Mouse (Mus musculus) E14TG2a.4 (cell line): ENCODE measurements at regions not wholly inside any gene's neighbourhood (a gene's known extent, or its start where the extent isn't known, plus 50 kb on each side); places are given as distances from the start of the nearest gene placed in this dataset.

ENCODE experiments used
- H3K27me3 ChIP-seq: 2 replicates; pipeline ENCODE4 v1.6.1; 2014; ENCODE audit warnings: low read length, control low read depth; ENCODE audit not compliant: insufficient read depth
- H3K36me3 ChIP-seq: 2 replicates; pipeline ENCODE4 v1.6.1; 2014; ENCODE audit warnings: low read length, control low read depth; ENCODE audit not compliant: insufficient read depth
- H3K4me1 ChIP-seq: replicated peaks from 2 replicates; pipeline ENCODE4 v1.6.1; 2014; ENCODE audit warnings: low read depth, low read length, control low read depth
- H3K4me3 ChIP-seq: replicated peaks from 2 replicates; pipeline ENCODE4 v1.5.1; 2014; ENCODE audit warnings: mild to moderate bottlenecking, low read length
- H3K9me3 ChIP-seq: 2 replicates; pipeline ENCODE4 v1.6.1; 2014; ENCODE audit warnings: low read length, control low read depth
- CTCF ChIP-seq: conservative IDR thresholded peaks from 2 replicates; pipeline ENCODE4 v1.5.1; 2014; ENCODE audit warnings: low read length
- NANOG ChIP-seq: IDR thresholded peaks from 2 replicates; pipeline ENCODE4 v1.6.1; 2014; ENCODE audit warnings: borderline replicate concordance, low read length, mixed read lengths
- POU5F1 ChIP-seq: IDR thresholded peaks from 2 replicates; pipeline ENCODE4 v1.6.1; 2014; ENCODE audit warnings: low read length, borderline replicate concordance

DNA sequence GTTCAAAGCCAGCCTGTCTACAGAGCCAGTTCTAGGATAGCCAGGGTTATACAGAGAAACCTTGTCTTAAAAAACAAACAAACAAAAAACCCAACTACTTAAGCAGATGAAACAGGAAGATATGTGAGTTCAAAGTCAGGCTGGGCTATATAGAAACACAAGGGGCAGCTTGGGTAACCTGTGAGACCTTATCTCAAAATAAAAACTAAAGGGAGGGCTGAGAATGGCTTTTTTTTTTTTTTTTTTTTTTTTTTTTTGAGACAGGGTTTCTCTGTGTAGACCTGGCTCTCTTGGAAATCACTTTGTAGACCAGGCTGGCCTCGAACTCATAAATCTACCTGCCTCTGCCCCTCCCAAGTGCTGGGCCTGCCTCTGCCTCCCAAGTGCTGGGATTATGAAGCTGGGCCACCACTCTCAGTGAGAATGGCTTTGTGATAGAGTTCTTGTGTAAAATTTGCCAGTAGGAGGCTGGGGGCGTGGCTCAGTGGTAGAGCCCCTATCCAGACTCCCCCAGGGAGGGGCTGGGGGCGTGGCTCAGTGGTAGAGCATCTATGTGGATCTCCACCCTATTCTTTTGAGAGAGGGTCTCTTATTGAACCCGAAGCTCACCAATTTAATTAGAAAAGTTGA is 59.0 kb upstream of the Cux1 start:
- Histone ChIP-seq H3K4me3 (no peak overlapping the region), H3K4me1 (peaks cover 23% of the 10 kb centered on the region), H3K27me3 (peaks cover 42% of the 10 kb centered on the region), H3K9me3 (no peaks in the 10 kb centered on the region), H3K36me3 (no peaks in the 10 kb centered on the region)
- no peak for TF ChIP-seq NANOG
- TF ChIP-seq POU5F1, result no peak
- TF ChIP-seq CTCF, result no peak

DNA sequence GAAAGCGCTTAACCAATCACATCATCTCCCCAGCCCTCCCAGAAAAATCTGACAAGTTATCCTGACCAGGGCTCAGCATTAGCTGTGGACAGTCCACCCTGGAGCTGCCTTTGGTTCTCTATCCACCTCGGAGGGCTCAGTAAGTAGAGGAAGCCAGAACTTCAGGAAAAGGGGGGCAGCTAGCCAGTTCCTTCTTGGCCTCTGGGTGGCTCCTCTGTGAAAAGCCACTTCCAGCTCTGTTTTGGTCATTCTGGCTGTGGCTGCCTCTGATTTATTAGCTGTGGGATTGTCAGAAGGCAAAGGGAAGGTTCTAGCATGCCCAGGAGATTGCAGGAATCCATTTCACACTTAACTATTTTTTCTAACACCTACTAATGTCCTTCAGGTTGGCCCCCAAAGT is 59.6 kb upstream of the Cux1 start:
- Histone ChIP-seq H3K9me3 (no peaks in the 10 kb centered on the region), H3K27me3 (peaks cover 36% of the 10 kb centered on the region), H3K4me1 (peaks cover 23% of the 10 kb centered on the region), H3K36me3 (no peaks in the 10 kb centered on the region), H3K4me3 (no peak overlapping the region)
- no peak for TF ChIP-seq CTCF
- TF ChIP-seq NANOG, result no peak
- no peak for TF ChIP-seq POU5F1

DNA sequence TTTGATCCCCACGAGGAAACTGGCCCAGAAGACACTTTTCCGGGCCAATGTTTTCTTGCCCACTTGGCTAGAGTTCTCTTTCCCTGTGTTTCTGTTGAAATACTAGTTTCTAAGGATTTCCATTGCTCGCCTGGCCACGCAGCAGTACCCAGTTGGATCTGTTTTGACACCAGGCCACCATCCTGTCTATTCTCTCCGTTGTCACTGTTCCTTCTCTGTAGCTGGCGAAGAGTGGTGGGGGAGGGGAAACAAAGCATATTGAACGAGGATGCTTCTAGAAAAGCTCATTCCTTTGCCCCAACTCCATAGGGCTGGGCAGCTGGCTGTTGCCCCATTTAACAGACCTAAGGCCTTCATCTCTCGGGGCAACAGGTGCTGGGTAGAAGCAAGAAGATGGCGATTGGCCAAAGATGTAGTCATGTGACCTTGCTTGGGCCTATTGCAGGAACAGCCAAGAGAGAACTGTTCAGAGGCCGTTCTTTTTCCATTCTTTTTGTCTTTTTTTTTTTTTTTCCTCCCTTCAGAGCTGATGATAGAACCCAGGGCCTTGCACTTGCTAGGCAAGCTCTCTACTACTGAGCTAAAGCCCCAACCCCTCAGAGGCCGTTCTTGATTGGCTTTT is 60.5 kb upstream of the Cux1 start:
- Histone ChIP-seq H3K27me3 (peaks cover 28% of the 10 kb centered on the region), H3K4me3 (no peak overlapping the region), H3K9me3 (0 out of 2 replicates have a peak, but pooled peaks cover under 1% of the 10 kb centered on the region), H3K4me1 (peaks cover 19% of the 10 kb centered on the region), H3K36me3 (no peaks in the 10 kb centered on the region)
- no peak for TF ChIP-seq POU5F1
- TF ChIP-seq CTCF, result no peak
- TF ChIP-seq NANOG, result no peak

DNA sequence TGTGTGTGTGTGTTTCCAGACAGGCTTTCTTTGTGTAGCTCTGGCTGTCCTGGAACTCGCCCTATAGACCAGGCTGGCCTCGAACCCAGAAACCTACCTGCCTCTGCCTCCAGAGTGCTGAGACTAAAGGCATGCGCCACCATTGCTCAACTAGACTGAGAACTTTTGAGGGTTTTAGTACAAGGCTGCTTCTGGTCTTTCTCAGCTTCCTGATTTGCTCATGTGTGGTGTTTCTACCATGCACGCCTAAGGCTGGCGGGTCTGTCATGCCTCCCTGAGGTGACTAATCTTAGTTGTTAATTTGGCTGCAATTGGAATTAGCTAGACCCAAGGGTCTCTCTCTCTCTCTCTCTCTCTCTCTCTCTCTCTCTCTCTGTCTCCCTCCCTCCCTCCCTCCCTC is 61.2 kb upstream of the Cux1 start:
- peaks cover 26% of the 10 kb centered on the region for H3K27me3 ChIP-seq
- 0 out of 2 replicates have a peak, but pooled peaks cover 4% of the 10 kb centered on the region for H3K9me3 ChIP-seq
- H3K4me1 ChIP-seq, result peaks cover 17% of the 10 kb centered on the region
- TF ChIP-seq POU5F1, result no peak
- TF ChIP-seq CTCF, result no peak
- no peak for TF ChIP-seq NANOG
- H3K4me3 ChIP-seq, result no peak overlapping the region
- no peaks in the 10 kb centered on the region for H3K36me3 ChIP-seq

DNA sequence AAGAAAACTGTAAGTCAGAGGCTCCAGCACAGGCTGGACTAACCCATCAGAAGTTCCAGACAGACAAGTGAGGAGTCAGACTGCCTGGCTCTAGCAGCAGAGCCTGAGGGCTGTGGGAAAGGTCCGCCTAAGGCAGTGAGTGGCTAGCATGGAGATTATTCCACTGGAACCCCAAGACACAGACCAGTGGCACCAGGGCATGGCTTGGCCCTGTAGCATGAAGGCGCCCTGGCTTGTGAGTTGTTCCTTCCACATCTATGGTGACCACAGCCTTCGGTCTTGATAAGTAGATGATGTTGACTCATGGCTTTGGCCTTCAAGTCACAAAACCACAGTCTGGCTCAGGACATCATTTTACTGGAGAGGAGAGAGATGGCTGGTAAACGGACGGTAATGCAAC is 60.7 kb upstream of the Myl10 start:
- TF ChIP-seq CTCF, result no peak
- TF ChIP-seq POU5F1, result no peak
- TF ChIP-seq NANOG, result no peak
- 0 out of 2 replicates have a peak, but pooled peaks cover 4% of the 10 kb centered on the region for H3K9me3 ChIP-seq
- peaks cover 27% of the 10 kb centered on the region for H3K27me3 ChIP-seq
- H3K4me3 ChIP-seq, result no peak overlapping the region
- peaks cover 20% of the 10 kb centered on the region for H3K4me1 ChIP-seq
- H3K36me3 ChIP-seq, result no peaks in the 10 kb centered on the region

DNA sequence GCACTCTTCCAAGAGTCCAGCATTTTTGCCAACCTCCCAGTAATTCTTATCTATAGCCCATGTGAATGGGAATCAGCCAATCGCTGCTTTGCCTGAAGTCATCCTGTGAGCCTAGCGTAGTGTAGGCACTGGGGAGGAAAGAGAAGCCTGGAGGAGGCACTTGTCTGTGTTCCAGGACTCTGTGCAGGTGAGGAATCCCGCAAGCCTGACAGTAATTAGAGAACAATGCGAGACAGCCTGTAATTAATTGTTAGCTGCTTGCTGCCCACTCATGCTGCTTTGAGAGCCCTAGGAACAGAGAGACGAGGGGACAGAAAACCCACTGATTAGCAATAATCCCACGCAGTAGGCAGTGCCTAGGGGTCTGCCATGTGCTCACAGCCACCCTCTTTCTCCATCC is 59.0 kb upstream of the Myl10 start:
- Histone ChIP-seq H3K4me1 (peaks cover 23% of the 10 kb centered on the region), H3K9me3 (0 out of 2 replicates have a peak, but pooled peaks cover 4% of the 10 kb centered on the region), H3K36me3 (no peaks in the 10 kb centered on the region), H3K4me3 (no peak overlapping the region), H3K27me3 (peaks cover 34% of the 10 kb centered on the region)
- no peak for TF ChIP-seq NANOG
- no peak for TF ChIP-seq POU5F1
- no peak for TF ChIP-seq CTCF

DNA sequence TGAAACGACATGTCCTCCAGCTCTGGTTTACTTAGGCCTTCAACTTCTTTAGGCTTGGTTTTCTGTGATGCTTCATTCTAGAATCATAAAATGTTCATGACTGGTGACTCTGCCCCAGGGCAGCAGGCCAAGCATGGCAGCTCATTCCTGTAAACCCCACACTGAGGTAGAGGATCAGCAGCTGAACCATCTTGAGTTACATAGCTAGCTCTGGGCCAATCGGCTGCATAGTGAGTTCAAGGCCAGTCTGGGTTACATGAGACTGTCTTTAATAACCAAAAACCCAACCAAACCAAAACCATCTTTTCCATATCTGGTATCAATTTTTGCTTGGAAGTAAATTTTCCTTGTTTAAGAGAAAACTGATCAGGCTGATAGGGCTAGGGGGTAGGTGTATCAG is 57.8 kb upstream of the Myl10 start:
- TF ChIP-seq NANOG (no peak), CTCF (no peak), POU5F1 (no peak)
- Histone ChIP-seq H3K4me1 (peaks cover 25% of the 10 kb centered on the region), H3K9me3 (0 out of 2 replicates have a peak, but pooled peaks cover 4% of the 10 kb centered on the region), H3K36me3 (no peaks in the 10 kb centered on the region), H3K4me3 (no peak overlapping the region), H3K27me3 (peaks cover 40% of the 10 kb centered on the region)

DNA sequence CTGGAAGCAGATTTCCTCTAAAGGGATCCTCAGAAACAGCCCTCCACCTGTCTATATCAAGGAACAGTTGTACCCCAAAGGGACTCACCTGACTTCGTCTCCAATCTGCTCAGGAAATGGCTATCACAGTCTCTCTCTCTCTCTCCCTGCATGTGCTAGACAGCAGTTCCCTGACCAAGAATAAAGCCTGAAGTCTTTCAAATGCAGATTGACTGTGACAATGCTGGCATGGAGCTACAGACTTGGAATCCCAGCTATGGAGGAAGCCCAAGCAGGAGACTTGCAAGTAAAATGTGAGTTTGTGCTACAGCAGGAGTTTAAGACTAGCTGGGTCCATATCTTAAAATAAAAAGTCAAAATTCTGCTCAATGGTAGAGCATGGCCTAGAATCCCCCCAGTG is 56.5 kb upstream of the Myl10 start:
- Histone ChIP-seq H3K27me3 (peaks cover 45% of the 10 kb centered on the region), H3K36me3 (no peaks in the 10 kb centered on the region), H3K4me3 (no peak overlapping the region), H3K4me1 (peaks cover 25% of the 10 kb centered on the region), H3K9me3 (0 out of 2 replicates have a peak, but pooled peaks cover 4% of the 10 kb centered on the region)
- no peak for TF ChIP-seq POU5F1

DNA sequence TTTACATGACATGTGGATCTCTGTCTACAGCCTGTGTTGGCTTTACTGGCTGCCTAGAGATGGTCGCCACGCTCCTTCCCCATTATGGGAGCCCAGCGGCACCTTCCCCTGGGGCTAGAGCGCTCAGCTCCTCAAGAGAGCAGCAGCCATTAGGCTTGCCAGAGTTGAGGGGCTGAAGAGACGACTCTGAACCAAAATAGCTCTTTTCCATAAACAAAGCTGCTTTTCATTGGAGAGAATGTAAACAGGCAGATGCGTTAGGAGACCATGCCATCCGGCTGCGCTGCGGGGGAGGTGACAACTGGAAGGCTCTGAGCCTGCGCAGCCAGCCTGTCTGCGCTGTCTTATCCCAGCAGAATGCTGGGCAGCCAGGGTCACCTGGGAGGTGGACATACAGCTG is 55.1 kb upstream of the Myl10 start:
- no peaks in the 10 kb centered on the region for H3K36me3 ChIP-seq
- TF ChIP-seq NANOG, result no peak
- no peak for TF ChIP-seq CTCF
- TF ChIP-seq POU5F1, result no peak
- peaks cover 25% of the 10 kb centered on the region for H3K4me1 ChIP-seq
- 0 out of 2 replicates have a peak, but pooled peaks cover 2% of the 10 kb centered on the region for H3K9me3 ChIP-seq
- H3K4me3 ChIP-seq, result no peak overlapping the region
- H3K27me3 ChIP-seq, result peaks cover 54% of the 10 kb centered on the region
